Mouse (Mus musculus): ENCODE results near the gene Klhl40.

- TF ChIP-seq CHD2 (IDR thresholded peaks at IDR 0.05; ENCODE audit: low read depth, low read length) = no peak
- TF ChIP-seq HCFC1 (IDR thresholded peaks at IDR 0.05; ENCODE audit: borderline replicate concordance, insufficient read depth, low read length) = no peak
Observed at GRCm38 (mm10) chr9:121791206-121791605, 13.8 kb downstream of the Klhl40 start.

Measured in ES-E14 (cell line).